Mouse (Mus musculus) splenic B cell, adult 2 months (primary cell): ENCODE results near the gene Pkhd1.
"Not testable (repeated sequence)": the region's sequence is repeated elsewhere in the genome, so short reads cannot be mapped to it uniquely, and the experiment has no call there.

Source experiments
- DNase-seq: peaks from one replicate; pipeline ENCODE4 v3.0.0-alpha.2; 2011; ENCODE audit warnings: low read depth, low spot score
- H3K27me3 ChIP-seq: 2 replicates; pipeline ENCODE4 v1.6.1; 2012; ENCODE audit warnings: mild to moderate bottlenecking, low read length, moderate library complexity, mixed read lengths; ENCODE audit not compliant: control insufficient read depth, poor library complexity, insufficient read depth, severe bottlenecking
- H3K36me3 ChIP-seq: 2 replicates; pipeline ENCODE4 v1.6.1; 2012; ENCODE audit warnings: mild to moderate bottlenecking, low read length, moderate library complexity, mixed read lengths; ENCODE audit not compliant: control insufficient read depth, poor library complexity, insufficient read depth, severe bottlenecking

Gene Pkhd1

GRCm38 (mm10) chr1:20454621-20455020 lies 163.2 kb downstream of the Pkhd1 start:
- no peaks in the 10 kb centered on the region for H3K27me3 ChIP-seq
- DNase-seq, result no peak
- H3K36me3 ChIP-seq, result no peaks in the 10 kb centered on the region

DNA sequence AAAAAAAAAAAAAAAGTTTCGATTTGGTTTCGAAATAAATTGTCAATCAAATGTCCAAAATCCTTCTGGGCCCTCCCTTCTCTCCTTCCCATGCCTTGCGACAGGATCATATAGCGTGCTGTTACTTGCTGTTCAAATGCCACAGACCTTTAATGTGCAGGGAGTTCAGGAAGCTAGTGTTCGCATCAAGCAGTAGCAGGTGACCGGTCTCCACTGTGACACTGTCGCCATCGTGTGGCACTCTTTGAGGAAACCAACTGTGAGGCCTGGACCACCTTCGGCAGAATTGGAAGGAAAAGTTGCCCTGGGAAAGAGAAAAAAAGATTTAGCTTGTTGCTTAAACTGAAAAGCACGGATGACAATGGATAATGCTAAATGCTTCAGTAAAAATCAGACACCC lies 167.8 kb downstream of the Pkhd1 start:
- Histone ChIP-seq H3K27me3 (no peaks in the 10 kb centered on the region), H3K36me3 (no peaks in the 10 kb centered on the region)
- DNase-seq, result no peak

- DNase-seq, H3K27me3 ChIP-seq, H3K36me3 ChIP-seq: not testable (repeated sequence)
Observed at GRCm38 (mm10) chr1:20432026-20432425, 185.8 kb downstream of the Pkhd1 start.

- Histone ChIP-seq H3K36me3 (no peaks in the 10 kb centered on the region), H3K27me3 (no peaks in the 10 kb centered on the region)
- no peak for DNase-seq
Observed at GRCm38 (mm10) chr1:20429056-20429394, 188.8 kb downstream of the Pkhd1 start.

- Histone ChIP-seq H3K36me3 (no peaks in the 10 kb centered on the region), H3K27me3 (no peaks in the 10 kb centered on the region)
- DNase-seq, result no peak
Observed at GRCm38 (mm10) chr1:20428370-20429055, 189.4 kb downstream of the Pkhd1 start.

- no peaks in the 10 kb centered on the region for H3K36me3 ChIP-seq
- DNase-seq, result no peak
Observed at GRCm38 (mm10) chr1:20409411-20409967, 208.4 kb downstream of the Pkhd1 start.

GRCm38 (mm10) chr1:20398319-20398718 lies 219.5 kb downstream of the Pkhd1 start:
- Histone ChIP-seq H3K27me3 (no peaks in the 10 kb centered on the region), H3K36me3 (no peaks in the 10 kb centered on the region)
- DNase-seq, result no peak

More at GRCm38 (mm10) chr1:20409411-20409967, 208.4 kb downstream of the Pkhd1 start:
- H3K27me3 ChIP-seq, result no peaks in the 10 kb centered on the region

- no peaks in the 10 kb centered on the region for H3K27me3 ChIP-seq
- H3K36me3 ChIP-seq, result no peaks in the 10 kb centered on the region
- no peak for DNase-seq
Observed at GRCm38 (mm10) chr1:20364437-20364836, 253.4 kb downstream of the Pkhd1 start.

- no peak for DNase-seq
- Histone ChIP-seq H3K36me3 (no peaks in the 10 kb centered on the region), H3K27me3 (no peaks in the 10 kb centered on the region)
Observed at GRCm38 (mm10) chr1:20344651-20345050, 273.2 kb downstream of the Pkhd1 start.

DNA sequence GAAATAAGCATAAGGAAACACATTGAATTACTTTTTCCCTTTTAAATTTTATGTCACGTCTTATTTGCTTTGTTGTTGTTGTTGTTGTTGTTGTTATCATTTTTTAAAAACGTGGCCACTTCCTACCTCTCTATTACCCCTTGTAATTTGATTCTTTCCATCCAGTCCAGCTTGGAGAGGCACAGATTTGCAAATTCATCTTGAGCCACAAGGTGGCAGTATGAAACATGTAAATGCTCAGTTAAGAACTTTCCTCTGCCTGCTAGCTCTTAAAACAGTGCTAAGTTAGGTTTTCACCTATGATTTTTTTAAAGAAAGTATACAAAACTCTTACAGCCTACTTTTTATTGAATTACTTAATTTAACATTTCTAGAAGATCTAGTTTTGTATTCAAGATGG lies 306.4 kb downstream of the Pkhd1 start:
- no peaks in the 10 kb centered on the region for H3K36me3 ChIP-seq
- no peaks in the 10 kb centered on the region for H3K27me3 ChIP-seq
- no peak for DNase-seq

GRCm38 (mm10) chr1:20310925-20311324 lies 306.9 kb downstream of the Pkhd1 start:
- no peaks in the 10 kb centered on the region for H3K36me3 ChIP-seq
- H3K27me3 ChIP-seq, result no peaks in the 10 kb centered on the region
- no peak for DNase-seq

- no peak for DNase-seq
- H3K27me3 ChIP-seq, result no peaks in the 10 kb centered on the region
- no peaks in the 10 kb centered on the region for H3K36me3 ChIP-seq
Observed at GRCm38 (mm10) chr1:20306116-20306515, 311.7 kb downstream of the Pkhd1 start.

- DNase-seq, result no peak
- H3K36me3 ChIP-seq, result no peaks in the 10 kb centered on the region
- no peaks in the 10 kb centered on the region for H3K27me3 ChIP-seq
Observed at GRCm38 (mm10) chr1:20302943-20303578, 314.8 kb downstream of the Pkhd1 start.

DNA sequence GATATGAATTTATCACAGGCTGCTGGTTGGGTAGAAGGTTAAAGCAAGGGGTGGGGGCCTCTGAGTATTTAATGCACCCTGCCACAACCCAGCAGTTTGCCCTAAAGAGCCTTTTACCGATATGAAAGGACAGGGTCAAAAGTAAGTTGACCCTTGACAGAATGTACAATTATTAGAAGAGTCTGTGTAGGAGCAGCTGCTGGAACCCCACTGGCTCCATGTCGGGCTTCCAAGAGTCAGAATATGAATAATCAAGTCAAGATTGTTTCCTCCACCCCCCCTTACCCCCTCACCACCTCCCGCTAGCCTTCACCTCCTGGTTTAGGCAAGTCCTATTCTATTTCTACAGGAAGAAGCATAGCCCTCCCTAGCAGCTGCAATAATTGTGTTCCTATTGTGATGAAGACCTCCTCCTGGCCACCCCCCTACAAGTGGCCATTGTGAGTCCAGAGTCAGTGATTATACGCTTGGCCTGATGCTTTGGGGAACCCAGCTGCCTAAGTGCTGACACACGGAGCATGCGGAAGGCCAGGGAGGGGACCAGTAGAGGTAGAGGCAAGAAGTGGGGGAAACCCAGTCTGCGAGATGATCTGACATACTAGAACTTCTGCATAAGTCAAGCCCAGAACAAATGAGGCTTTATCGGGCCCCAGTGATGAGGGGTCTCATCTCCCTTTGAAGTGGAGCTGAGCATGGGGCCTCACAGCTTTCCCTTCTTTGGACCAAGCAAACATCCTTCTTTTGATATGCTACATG lies 315.5 kb downstream of the Pkhd1 start:
- no peak for DNase-seq

DNA sequence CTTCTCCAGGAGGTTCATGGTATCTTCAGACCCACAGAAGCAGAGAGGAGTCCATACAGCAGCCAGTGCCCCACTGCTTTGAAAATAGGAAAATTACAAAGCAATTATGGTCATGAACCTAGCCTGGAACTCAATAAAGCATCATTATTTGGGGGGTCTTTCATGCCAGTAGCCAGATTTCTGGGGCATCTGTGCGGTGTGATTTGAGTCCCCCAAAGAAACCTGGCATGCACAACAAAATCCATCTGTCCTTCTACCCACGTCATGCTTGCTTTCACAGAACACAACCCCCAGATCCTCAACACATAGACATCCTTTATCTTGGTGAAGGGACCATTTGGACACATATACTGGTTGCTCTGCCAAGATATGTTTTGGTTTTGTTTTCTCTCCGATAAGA lies 316.2 kb downstream of the Pkhd1 start:
- H3K27me3 ChIP-seq, result no peaks in the 10 kb centered on the region
- no peak for DNase-seq
- H3K36me3 ChIP-seq, result no peaks in the 10 kb centered on the region

More for the DNA sequence above, 315.5 kb downstream of the Pkhd1 start:
- no peaks in the 10 kb centered on the region for H3K36me3 ChIP-seq
- H3K27me3 ChIP-seq, result no peaks in the 10 kb centered on the region
